Mouse (Mus musculus) gastrocnemius, postnatal 14 days (tissue): ENCODE data around the gene Calr. TPM values are rescaled to one million over a fixed set of nuclear protein-coding genes. Genes with fewer than 3 reads are reported as not detected.
"Not testable (repeated sequence)": the region's sequence is repeated elsewhere in the genome, so short reads cannot be mapped to it uniquely, and the experiment has no call there.

Source experiments
- DNase-seq: peaks from one replicate; pipeline ENCODE4 v3.0.0; 2021; ENCODE audit warnings: mixed read lengths
- intact Hi-C: fragments of 180-260 bp; cut with DNase I; formaldehyde crosslinking; loops from one replicate; pipeline ENCODE4 v1.15.1; 2025; ENCODE audit warnings: low total_unique reads
- total RNA-seq, 2 experiments: library from RNA; stranded (reverse); gene quantifications; 2 replicates each; pipeline ENCODE4 v1.2.3; 2021

Calr gene
- total RNA-seq, 2 experiments from 2014 or later: 197 to 229 TPM

DNA sequence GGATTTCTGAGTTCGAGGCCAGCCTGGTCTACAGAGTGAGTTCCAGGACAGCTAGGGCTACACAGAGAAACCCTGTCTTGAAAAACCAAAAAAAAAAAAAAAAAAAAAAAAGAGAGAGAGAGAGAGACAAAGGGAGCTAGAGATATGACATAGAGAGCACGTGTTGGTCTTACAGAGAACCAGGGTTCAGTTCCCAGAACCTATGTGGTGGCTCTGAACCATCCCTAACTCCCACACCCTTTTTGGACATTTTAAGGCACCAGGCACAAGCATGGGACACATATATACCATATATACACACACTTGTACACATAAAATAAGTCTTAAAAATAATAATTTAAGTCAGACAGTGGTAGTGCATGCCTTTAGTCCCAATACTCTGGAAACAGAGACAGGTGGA, 20.2 kb downstream of the Calr start:
- intact Hi-C loops, DNase-seq: not testable (repeated sequence)

DNA sequence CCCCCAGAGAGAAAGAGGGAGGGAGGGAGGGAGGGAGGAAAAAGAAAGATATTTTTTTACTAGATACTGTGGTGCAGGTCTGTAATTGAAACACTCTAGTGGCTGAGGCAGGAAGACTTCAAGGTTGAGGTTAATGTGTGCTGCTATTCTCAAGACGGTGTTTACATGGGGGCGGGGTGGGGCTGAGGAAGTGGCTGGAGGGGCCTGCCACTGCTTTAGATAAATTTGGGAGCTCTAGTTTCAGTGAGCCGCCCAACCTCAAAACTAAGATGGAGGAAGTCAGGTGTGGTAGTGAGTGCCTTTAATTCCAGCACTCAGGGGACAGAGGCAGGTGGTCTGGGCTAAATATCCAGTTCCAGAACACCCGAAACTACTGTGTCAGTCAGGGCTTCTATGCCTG, 21.1 kb downstream of the Calr start:
- intact Hi-C loops: no loop called here
- no peak for DNase-seq

DNA sequence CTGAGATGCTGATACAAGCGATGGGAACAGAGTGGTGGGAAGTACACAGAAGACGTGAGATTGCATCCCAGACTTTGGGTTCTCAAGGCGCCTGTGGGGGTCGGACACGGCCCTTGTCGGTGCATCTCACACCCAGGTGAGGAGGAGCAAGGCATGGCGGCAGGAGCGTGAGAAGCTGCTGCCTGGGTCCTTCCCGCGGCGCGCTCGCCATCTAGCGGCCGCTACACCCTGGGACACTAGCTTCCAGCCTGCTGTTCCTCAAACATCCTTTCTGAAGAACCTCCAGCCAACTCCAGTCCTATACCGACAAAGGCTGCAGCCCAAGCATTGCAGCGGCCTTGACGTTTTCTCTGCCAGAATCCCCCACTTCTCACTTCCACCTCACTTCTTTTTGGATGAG, 23.1 kb downstream of the Calr start:
- intact Hi-C loops: no loop called here
- peak; percentile 58 for DNase-seq

DNA sequence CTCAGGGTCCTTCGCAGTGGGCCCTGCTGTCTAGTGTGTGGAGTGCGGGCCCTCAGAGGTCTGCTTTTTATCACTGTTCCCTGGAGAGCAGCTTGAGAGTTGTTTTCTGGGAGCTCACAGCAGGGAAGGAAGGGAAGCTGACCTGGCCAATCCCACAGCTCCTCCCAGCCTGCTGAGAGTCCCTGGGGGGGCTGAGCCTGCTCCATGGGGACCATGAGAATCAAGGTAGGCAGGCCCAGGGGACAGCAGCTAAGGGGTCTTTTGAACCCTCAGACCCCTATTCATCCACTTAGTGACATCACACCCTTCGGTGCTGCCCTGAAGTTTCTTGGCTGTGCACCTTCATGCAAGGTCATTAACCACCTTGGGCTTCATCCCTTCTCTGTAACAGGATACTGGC, 24.0 kb downstream of the Calr start, which contains the start of gene Dand5:
Gene Dand5 (minus strand): TSS at position 101 of the 400 bp plus-strand sequence.
- intact Hi-C loops: no loop called here
- no peak for DNase-seq

DNA sequence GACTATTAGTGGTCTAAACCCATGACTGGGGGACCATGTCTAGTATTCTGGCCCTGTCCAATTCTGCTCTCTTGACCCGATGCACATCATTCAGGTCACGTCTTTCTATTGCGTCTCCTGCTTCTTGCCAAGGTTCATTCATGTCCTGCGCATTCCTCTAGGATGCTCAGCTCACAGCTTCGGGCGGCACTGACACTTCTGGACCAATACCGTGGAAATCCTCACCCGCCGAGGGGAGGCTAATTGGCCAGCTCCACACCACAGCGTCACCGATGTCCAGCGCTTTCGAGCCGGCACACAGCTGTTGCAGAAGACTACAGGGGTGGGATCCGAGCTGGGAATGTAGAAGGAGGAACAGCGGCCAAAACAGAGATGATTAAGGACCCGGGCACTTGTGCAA, 30.6 kb downstream of the Calr start:
- DNase-seq: no peak
- intact Hi-C loops: loop anchor here (5.0 kb wide), 1 partner anchor 224 kb away; no protein-coding TSS in a partner anchor

DNA sequence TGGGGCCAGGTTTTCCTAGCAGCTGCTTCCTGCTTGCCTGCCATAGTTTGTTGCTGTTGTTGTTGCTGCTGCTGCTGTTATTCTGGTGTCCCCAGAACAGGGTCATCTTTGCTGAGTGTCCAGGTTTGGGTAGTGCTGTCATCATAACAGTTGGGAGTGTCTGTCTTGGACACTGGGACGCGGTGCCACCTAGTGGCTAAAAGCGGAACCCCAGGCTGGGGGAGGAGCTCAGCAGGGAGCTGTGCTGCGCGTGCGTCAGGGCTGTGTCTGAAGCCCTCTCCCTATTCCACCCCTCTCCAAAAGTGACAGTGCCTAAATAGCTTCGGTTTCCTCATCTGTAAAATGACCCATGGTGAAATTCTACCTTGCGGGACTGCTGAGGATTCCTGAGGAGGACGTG, 31.2 kb downstream of the Calr start:
- intact Hi-C loops: loop anchor here (5.0 kb wide), 1 partner anchor 223 kb away; no protein-coding TSS in a partner anchor
- peak; percentile 97 for DNase-seq

DNA sequence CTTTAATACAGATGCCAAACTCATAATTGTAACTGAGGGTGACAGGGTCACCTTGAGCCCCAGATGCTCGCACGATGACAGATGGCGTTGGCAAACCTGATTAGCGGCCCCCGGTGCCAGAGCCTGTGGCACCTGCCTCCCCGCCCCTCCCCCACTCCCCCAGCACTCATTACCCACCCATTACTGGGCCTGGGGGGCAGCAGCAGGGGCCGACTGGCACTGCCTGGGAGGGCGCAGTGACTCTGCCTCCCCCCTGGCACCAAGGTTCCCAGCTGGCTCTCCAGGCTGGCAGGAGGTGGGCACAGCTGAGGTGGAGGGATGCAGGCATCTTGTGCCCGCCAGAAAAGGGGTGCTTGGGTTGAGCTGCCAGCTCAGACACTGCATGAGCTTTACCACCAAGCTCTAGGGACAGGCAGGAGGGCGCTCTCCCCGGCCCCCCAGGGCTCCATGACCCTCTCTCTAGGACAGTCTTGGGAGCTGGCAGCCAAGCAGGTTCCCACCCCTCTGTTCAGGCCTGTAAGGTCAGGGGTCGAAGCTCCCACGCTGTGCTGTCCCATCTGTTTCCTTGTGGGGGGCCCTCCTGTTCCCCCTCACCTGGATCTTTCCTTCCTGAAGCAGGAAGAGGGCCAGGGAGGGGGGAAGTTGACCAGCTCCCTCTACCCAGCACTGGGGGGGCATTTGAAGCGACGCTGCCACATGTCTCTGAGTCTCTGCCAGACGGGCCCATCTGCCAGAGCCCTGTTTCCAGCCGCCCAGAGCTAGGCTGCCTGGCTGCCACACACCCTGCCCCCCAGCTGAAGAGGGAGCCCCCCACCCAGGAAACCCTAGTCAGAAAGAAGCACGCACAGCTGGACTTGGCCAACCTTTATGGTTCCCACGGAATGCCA, 31.9 kb downstream of the Calr start:
- intact Hi-C loops: loop anchor here (5.0 kb wide), 2 partner anchors 77 to 222 kb away; no protein-coding TSS in a partner anchor
- DNase-seq: peak; percentile 66

DNA sequence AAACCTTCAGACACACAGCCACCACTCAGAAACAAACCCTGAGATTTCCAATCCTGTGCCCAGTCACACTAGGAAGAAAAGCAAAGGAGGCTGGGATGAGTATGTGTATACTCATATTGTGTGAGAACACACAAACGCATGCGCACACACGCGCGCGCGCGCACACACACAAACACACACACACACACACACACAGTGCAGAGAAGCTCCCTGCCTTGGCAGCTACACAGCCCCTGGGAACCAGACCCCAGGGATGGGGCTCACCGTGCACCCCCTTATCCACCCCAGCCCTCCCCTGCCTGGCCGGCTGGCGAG, 32.5 kb downstream of the Calr start:
- DNase-seq: no peak
- intact Hi-C loops: loop anchor here (5.0 kb wide), 1 partner anchor 77 kb away; no protein-coding TSS in a partner anchor

DNA sequence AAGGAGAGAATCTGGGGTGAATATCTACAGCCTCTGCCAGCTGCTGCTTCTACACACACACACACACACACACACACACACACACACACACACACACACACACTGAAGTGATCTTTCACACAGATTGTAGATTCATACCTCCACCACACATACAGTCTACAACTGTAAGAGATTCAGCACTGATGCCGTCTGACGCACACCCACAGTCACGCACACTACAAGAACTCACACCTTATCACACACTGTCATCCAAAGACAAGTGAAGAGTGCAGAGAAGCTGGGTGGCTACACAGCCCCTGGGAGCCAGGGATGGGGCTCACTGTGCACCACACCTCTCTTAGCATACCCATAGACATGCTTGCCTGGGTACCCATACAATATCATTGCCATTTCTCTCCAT, 32.9 kb downstream of the Calr start:
- intact Hi-C loops: loop anchor here (2.0 to 5.0 kb wide), 2 partner anchors 77 to 105 kb away; no protein-coding TSS in a partner anchor
- no peak for DNase-seq

DNA sequence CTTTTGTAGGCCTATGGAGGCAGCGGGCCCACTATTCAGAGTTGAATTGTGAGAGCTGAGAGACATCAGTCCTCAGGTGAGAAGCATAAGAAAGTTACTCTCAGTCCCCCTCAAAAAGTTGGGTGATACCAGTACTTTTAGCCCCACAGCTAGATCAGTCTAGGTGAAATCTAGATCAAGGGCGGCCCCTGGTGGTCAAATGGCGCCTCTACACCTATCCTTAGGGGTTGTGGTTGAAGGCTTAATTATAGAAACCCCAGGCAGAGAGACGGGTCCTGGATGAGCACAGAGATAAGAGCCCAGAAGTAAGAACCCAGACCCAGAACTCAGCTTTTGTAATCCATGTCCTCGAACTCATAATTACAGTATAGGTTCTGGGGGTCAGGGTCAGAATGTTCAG, 33.7 kb downstream of the Calr start:
- intact Hi-C loops: loop anchor here (2.0 to 5.0 kb wide), 2 partner anchors 76 to 104 kb away; no protein-coding TSS in a partner anchor
- DNase-seq: peak; percentile 80

DNA sequence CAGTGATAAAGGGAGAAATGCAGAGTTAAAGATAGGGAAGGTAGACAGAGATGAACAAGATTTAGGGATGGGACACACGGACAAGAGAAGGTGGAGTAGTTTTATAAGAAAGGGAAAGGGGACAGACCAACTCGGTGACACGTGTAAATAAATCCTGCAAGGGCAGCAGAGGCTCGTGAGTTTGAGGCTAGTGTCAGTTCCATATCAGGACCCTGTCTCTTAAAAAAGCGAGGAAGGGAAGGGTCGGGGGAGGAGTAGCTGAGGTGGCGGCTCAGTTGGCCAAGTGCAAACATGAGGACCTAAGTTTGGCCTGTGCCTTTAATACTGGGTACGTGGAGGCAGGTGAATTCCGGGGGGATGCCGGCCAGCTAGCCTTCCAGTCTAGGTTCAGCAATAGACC, 35.4 kb downstream of the Calr start:
- DNase-seq: no peak
- intact Hi-C loops: loop anchor here (5.0 kb wide), 1 partner anchor 74 kb away; no protein-coding TSS in a partner anchor

DNA sequence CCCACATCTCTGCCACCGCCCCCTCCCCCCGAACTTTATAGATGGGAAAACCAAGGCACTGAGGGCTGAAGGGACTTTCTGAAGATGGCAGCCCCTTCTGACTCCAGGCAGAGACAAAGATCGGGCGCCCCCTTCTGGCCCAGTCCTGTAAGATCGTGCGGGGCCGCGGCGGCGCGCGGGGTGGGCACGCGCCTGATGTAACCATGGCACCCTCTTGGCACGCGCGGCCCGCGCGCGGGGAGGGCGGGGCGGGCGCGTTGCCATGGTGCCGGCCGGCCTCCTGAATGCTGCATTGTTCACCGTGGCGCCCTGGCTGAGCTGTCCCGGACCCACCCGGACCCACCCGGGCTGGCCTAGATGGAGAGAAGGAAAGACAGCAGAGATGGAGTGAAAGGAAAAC, 35.8 kb downstream of the Calr start:
- peak; percentile 92 for DNase-seq
- intact Hi-C loops: loop anchor here (5.0 kb wide), 1 partner anchor 74 kb away; no protein-coding TSS in a partner anchor

DNA sequence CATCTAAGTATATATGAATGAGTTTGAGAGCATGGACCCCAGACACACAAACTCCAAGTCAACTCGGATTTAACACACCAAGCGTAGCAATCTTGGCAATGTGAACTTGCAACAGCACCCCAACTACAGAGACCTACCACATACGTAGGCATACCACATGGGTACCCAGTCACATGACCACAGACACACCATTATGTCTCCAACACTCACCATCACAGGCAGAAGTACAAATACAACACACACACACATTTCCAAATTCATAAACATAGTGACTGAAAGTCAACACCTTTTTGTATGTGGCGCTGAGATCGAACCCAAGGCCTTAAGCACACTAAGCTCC, 36.8 kb downstream of the Calr start:
- DNase-seq: no peak
- intact Hi-C loops: loop anchor here (5.0 kb wide), 2 partner anchors 58 to 73 kb away; no protein-coding TSS in a partner anchor

DNA sequence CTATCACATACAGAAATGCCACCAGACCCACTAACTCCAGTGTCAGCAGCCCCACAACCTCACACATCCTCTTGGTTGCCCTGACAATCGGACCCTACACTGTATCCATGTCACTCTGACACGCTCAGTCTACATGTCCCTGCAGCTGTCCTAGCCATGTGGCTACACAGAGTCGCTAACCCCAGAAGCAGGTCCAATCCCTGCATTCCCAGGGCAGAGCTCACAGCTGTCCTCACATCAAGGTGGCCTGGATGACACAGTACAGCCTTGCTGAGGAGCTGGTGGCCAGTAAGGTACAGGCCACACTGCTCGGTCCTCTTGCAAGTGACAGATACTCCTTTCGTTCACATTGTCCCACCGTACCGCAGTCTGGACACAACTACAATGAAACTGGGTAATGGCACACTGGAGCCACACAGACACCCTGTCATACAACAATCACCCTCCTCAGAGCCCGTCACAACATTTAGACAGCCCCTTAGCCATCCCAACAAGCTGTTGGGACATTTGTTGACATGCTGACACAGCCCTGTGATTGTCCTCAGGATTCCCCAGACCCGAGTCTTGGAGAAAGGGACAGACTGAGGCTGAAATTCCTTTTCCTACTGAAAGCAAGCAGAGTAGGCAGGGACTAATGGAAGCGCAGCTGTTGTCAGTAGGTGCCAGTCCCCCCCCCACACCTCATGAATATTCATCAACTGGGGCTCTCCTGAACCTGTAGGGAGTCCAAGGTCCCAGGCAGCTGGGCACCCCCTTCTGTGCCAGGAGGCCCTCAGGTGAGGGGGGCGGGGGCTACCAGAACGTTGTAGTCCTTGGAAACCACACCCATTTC, 37.4 kb downstream of the Calr start:
- intact Hi-C loops: loop anchor here (5.0 kb wide), 1 partner anchor 57 kb away; no protein-coding TSS in a partner anchor
- no peak for DNase-seq

DNA sequence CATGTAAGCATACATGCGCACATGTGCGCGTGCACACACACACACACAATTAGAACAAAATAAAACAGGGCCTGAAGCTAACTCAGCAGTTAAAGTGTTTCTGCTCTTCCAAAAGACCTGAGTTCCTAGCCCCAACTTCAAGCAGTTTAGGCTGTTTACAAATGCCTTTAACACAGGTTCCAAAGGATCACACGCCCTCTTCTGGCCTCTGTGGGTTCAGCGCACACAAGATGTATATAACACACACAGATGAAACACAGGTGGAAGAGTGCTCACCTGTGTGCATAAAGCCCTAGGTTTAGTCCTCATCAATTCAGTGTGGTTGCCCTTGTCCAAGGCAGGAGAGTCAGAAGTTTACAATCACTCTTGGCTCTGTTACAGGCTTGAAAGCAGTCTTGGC, 40.7 kb downstream of the Calr start:
- intact Hi-C loops: loop anchor here (5.0 kb wide), 1 partner anchor 54 kb away; no protein-coding TSS in a partner anchor
- DNase-seq: no peak

DNA sequence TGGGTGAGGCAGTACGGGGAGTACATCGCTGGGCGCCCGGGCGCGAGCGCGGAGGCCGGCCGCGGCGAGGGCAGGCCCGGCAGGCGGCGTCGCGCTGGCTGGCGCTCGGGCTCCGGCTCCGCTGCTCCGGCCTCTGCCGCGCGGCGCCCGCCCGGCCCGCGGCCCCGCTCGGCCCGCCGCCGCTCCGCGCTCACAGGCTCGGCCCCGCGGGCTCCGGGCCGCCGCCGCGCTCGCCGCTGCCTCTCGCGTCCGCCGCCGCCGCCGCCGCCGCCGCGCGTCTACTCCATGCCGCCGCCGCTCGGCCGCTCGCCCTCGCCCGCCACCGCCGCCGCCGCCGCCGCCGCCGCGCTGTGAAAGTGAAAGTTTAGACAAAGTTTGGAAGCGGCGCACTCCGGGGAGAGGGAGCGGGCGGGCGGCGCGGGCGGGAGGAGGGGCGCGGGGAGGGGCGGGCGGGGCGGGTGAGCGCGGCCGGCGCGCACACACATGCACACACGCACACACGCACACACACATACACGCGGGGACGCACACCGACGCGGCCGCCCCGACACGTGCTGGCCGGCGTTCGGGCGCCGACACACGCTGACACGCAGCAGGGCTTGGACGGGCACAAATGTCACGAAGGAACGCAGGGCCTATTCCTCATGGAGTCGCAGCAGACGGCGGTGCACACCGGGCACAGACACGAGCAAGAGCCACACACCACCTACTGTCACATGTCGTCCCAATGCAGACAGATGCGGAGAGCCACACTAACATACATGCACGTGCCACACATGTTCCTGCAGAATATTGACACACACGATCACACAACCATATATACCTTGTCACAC, 46.5 kb downstream of the Calr start, which contains the start of gene Nfix:
Gene Nfix (minus strand): TSS at position 346 of the 833 bp plus-strand sequence.
- intact Hi-C loops: loop anchor here (5.0 kb wide), 1 partner anchor 63 kb away; no protein-coding TSS in a partner anchor
- DNase-seq: peak; percentile 83

DNA sequence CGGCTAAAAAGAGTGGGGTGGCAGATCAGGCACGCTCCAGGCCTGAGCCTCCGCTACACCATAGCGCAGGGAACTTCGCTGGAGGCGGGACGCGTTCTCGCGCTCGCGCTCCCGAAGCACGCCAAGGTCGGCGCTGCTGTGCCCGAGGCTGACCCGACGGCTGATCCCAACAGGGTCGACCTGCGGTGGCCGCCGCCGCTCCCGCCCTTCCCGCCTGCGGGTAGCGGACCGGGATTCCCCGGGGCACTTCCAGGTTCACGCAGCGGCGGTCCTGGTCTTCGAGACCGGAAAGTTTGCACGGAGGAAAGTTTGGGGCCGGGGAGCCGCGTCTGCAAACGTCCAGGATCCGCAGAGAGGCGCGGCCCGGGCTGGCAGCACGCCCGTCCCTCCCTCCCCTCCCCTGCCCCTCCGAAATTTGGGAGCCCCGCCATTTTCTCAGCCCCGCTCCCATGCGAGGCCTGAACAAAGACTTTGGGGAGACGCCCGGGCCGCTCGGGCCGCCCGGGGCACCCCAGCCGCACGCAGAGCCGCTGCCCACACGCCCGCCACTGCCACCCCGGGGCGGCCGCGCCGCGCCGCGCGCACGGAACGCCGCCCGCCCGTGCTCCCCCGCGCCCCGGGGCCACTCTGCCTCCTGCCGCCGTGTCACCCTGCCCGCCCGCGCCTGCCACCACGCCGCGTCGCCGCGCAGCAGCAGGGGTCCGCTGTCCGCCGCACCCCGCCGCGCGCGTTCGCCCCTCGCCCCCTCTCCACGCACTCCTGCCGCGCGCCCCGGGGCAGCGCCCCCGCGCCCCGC, 47.4 kb downstream of the Calr start:
- DNase-seq: peak; percentile 84
- intact Hi-C loops: loop anchor here (5.0 kb wide), 1 partner anchor 62 kb away; no protein-coding TSS in a partner anchor
